Mouse (Mus musculus) splenic B cell, adult 2 months (primary cell): ENCODE measurements around the gene Atp6v1a.

Source experiments
- DNase-seq: peaks from one replicate; pipeline ENCODE4 v3.0.0-alpha.2; 2011; ENCODE audit warnings: low read depth, low spot score
- H3K27me3 ChIP-seq: 2 replicates; pipeline ENCODE4 v1.6.1; 2012; ENCODE audit warnings: mild to moderate bottlenecking, low read length, moderate library complexity, mixed read lengths; ENCODE audit not compliant: control insufficient read depth, poor library complexity, insufficient read depth, severe bottlenecking
- H3K36me3 ChIP-seq: 2 replicates; pipeline ENCODE4 v1.6.1; 2012; ENCODE audit warnings: mild to moderate bottlenecking, low read length, moderate library complexity, mixed read lengths; ENCODE audit not compliant: control insufficient read depth, poor library complexity, insufficient read depth, severe bottlenecking

Gene Atp6v1a

GRCm38 (mm10) chr16:44159325-44159724 is 19.8 kb upstream of the Atp6v1a start:
- H3K36me3 ChIP-seq, result peaks cover 7% of the 10 kb centered on the region; the same call in 1 of the 2 replicates
- DNase-seq, result no peak

GRCm38 (mm10) chr16:44154497-44155057 is 15.1 kb upstream of the Atp6v1a start:
- peak; percentile 20 for DNase-seq
- H3K27me3 ChIP-seq, result no peaks in the 10 kb centered on the region
- peaks cover 7% of the 10 kb centered on the region; the same call in 1 of the 2 replicates for H3K36me3 ChIP-seq

More at GRCm38 (mm10) chr16:44159325-44159724, 19.8 kb upstream of the Atp6v1a start:
- H3K27me3 ChIP-seq, result no peaks in the 10 kb centered on the region

GRCm38 (mm10) chr16:44149002-44149767 is 9.7 kb upstream of the Atp6v1a start:
- Histone ChIP-seq H3K27me3 (no peaks in the 10 kb centered on the region), H3K36me3 (no peaks in the 10 kb centered on the region)
- DNase-seq, result peak; percentile 57

- no peaks in the 10 kb centered on the region for H3K27me3 ChIP-seq
- DNase-seq, result no peak
- H3K36me3 ChIP-seq, result no peaks in the 10 kb centered on the region
These were observed 2.0 kb upstream of the Atp6v1a start for GRCm38 (mm10) chr16:44141483-44141882.

GRCm38 (mm10) chr16:44140186-44140787 is 782 bp upstream of the Atp6v1a start:
- peak; percentile 85 for DNase-seq
- Histone ChIP-seq H3K36me3 (no peaks in the 10 kb centered on the region), H3K27me3 (no peaks in the 10 kb centered on the region)

GRCm38 (mm10) chr16:44138979-44139535 is 448 bp downstream of the Atp6v1a start:
- no peaks in the 10 kb centered on the region for H3K36me3 ChIP-seq
- DNase-seq, result peak; percentile 95
- H3K27me3 ChIP-seq, result no peaks in the 10 kb centered on the region

- Histone ChIP-seq H3K27me3 (no peaks in the 10 kb centered on the region), H3K36me3 (no peaks in the 10 kb centered on the region)
- peak; percentile 15 for DNase-seq
These were observed 1.0 kb downstream of the Atp6v1a start for GRCm38 (mm10) chr16:44138377-44138978.

GRCm38 (mm10) chr16:44136511-44137021 is 2.9 kb downstream of the Atp6v1a start:
- H3K27me3 ChIP-seq, result no peaks in the 10 kb centered on the region
- no peaks in the 10 kb centered on the region for H3K36me3 ChIP-seq
- DNase-seq, result no peak

- Histone ChIP-seq H3K27me3 (no peaks in the 10 kb centered on the region), H3K36me3 (no peaks in the 10 kb centered on the region)
- DNase-seq, result no peak
These were observed 6.3 kb downstream of the Atp6v1a start for GRCm38 (mm10) chr16:44133187-44133586.

- no peaks in the 10 kb centered on the region for H3K36me3 ChIP-seq
These were observed 7.2 kb downstream of the Atp6v1a start for GRCm38 (mm10) chr16:44132300-44132699.

GRCm38 (mm10) chr16:44126437-44126836 is 13.1 kb downstream of the Atp6v1a start:
- DNase-seq, result peak; percentile 16
- Histone ChIP-seq H3K27me3 (no peaks in the 10 kb centered on the region), H3K36me3 (0 out of 2 replicates have a peak, but pooled peaks cover 1% of the 10 kb centered on the region)

More at GRCm38 (mm10) chr16:44132300-44132699, 7.2 kb downstream of the Atp6v1a start:
- H3K27me3 ChIP-seq, result no peaks in the 10 kb centered on the region
- no peak for DNase-seq

- no peak for DNase-seq
- Histone ChIP-seq H3K27me3 (no peaks in the 10 kb centered on the region), H3K36me3 (0 out of 2 replicates have a peak, but pooled peaks cover 1% of the 10 kb centered on the region)
These were observed 14.1 kb downstream of the Atp6v1a start for GRCm38 (mm10) chr16:44125436-44125835.

- DNase-seq, result no peak
- 0 out of 2 replicates have a peak, but pooled peaks cover 1% of the 10 kb centered on the region for H3K36me3 ChIP-seq
- no peaks in the 10 kb centered on the region for H3K27me3 ChIP-seq
These were observed 14.8 kb downstream of the Atp6v1a start for GRCm38 (mm10) chr16:44124713-44125112.

GRCm38 (mm10) chr16:44123786-44124185 is 15.7 kb downstream of the Atp6v1a start:
- Histone ChIP-seq H3K27me3 (no peaks in the 10 kb centered on the region), H3K36me3 (0 out of 2 replicates have a peak, but pooled peaks cover 1% of the 10 kb centered on the region)
- no peak for DNase-seq
